Mouse (Mus musculus) kidney, postnatal 36 days (tissue): ENCODE data around the gene Olfr1135.

ENCODE experiments used
- DNase-seq, 2 experiments: peaks; one replicate each; pipeline ENCODE4 v3.0.0; 2021 to 2022; ENCODE audit warnings: mixed read lengths in 2 of 2

Gene Olfr1135

DNA sequence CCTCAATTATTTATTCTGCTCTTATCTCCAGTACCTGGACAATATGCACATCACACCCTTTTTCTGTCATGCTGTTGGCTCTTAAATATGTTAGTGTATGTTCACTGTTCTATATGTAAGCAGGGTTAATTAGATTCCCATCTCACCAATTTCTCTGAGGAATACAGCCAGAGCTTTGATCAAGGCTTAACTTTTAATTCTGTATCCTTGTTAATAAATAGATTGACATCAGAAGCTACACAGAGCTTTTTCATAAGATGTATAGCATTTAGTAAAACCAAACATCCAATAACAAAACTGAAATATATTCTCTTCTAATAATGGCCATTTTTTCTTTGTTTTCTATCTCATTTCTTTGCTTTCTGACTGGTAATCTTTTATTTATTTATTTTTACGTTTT lies at the start of gene Olfr1135:
TSS of gene Olfr1135 (minus strand) at position 101 of the 400 bp plus-strand sequence.
- no peak for DNase-seq

DNA sequence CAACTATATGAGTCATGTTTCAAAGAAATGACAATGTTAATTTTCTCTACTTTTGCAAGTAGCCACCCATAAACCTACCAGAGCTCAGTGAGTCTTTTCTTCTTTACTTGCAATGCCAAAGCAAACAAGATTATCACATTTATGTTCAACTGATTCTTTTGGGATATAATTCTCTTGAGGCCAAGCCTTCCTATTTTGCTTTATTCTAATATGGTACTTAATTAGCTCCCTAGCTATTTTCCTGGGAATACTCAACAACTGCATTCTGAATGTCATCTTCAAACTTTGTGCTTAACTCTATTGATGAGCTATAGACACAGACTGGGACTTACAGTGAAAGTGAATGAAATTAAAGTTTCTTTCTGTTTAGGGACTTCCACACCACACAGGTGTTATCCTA lies 39.6 kb upstream of the Olfr1135 start, which contains the start of gene Olfr1137:
TSS of gene Olfr1137 (minus strand) at position 101 of the 400 bp plus-strand sequence.
- DNase-seq, result no peak

DNA sequence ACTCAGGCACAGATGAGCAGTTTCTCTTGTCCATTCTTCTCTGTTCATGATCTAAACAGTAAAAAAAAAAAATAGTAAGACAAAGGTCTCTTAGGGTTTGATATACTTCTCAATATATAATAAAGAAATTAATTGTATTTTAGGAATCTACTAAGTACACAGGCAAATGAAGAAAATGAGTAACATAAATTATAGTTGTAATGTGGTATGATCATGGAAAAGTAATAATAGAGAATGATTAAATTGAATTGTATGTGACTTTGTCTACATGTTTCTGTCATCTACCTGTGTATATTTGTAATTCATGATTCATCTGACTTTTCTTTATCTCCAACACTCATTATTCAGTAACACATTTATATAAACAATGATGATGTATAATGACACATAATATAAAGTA lies 20.4 kb upstream of the Olfr1135 start, which contains the start of gene Olfr1136:
TSS of gene Olfr1136 (minus strand) at position 101 of the 400 bp plus-strand sequence.
- no peak for DNase-seq

DNA sequence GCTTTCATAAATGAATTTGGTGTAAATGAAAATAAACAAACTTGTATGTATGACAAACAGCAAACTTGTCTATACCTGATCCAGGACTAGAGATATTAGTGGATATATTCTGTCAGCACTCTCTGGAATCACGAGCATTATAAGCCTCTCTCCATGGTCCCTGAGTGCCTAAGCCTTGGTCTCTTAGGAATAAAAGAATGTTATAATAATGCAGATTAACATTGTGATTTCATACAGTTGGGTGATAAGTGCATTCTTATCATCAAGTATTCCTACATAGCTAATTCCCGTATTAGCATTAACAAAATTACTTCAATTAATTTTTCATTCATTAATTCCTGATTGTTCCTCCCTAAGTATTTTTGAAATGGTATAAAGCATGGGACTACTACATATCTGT lies 15.1 kb downstream of the Olfr1135 start, which contains the start of gene Olfr1134:
TSS of gene Olfr1134 (minus strand) at position 101 of the 400 bp plus-strand sequence.
- no peak for DNase-seq

DNA sequence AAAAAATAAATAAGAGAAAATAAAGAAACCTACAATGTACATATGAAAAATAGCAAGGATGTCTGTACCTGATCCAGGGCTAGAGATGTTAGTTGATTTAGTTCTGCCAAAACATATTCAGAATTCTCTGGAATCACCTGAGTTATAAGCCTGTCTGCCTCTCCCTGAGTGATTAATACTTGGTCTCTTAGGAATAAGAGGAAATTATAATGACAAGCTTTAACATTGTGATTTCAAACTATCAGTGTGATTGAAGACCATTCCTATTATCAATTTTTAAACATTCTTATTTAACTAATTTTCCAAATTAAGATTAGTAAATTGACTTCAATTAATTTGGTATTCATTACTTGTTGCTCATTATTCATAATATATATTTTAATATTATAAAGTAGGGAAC lies 26.2 kb downstream of the Olfr1135 start, which contains the start of gene Olfr1133:
TSS of gene Olfr1133 (minus strand) at position 101 of the 400 bp plus-strand sequence.
- DNase-seq, result no peak

DNA sequence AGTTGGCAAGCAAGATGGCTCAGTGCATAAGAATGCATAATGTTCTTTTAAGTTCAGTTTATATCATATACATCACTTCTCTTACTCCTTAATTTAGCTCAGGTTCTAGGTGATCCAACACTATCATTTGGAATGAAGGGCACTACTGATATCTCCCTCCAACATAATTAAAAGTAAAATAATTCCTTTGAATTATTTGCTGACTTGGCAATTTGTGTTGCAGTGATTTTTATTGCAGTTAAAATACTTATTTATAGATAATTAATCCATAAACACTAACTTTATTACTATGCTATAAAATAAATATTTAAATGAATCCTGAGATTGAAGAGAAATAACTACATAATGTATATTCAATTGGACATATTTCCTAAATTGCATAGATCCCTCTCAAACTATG lies 31.0 kb downstream of the Olfr1135 start:
- DNase-seq, result no peak

DNA sequence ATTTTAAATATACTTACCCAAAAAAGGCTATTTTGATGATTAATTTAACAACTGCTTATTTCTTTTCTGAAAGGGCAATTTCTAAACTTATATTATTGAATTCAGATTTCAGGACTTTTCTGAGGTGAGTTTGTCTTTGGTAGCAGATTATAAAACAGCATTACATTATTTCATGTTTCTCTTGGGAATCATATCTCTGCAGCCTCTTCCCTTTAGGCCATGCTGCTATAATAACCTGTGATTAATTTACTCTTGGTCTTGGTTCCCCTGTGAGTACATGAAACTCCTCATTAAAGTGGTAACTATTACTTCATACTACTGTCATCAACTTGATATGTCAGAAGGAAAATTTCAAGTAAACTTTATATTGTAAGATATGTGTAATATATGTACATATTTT lies 36.0 kb downstream of the Olfr1135 start, which contains the start of gene Olfr1132:
TSS of gene Olfr1132 (minus strand) at position 101 of the 400 bp plus-strand sequence.
- no peak for DNase-seq

DNA sequence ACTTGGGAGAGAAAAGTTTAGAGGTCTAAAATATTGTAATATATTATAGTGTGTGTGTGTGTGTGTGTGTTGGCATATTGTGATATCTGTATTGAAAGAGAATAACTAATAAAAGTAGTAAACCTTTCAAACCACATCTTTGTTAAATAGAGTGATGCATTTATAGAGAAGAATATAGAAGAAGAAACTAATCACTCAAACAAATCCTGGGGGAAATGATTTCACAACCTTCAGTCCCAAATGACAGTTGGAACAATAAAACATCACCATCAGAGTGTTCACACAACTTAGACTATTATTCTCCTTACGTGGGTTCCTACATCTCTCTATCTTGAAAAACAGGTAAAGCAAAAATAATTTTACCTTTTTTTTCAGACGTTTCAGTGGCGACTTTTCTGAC lies 46.7 kb downstream of the Olfr1135 start, which contains the start of gene Olfr1131:
TSS of gene Olfr1131 (plus strand) at position 301 of the 400 bp plus-strand sequence.
- DNase-seq, result no peak
